Mouse (Mus musculus) megakaryocyte, embryonic 14.5 days (primary cell): ENCODE measurements around the gene Gtf3c2. TPM values are rescaled to one million over a fixed set of nuclear protein-coding genes. Genes with fewer than 3 reads are reported as not detected.

Experiments
- H3K27me3 ChIP-seq: replicated peaks from 2 replicates; pipeline ENCODE3; 2012; ENCODE audit warnings: inconsistent platforms
- H3K36me3 ChIP-seq: replicated peaks from 2 replicates; pipeline ENCODE3; 2012; ENCODE audit warnings: low read length, inconsistent platforms, mixed read lengths
- H3K4me1 ChIP-seq: 2 replicates; pipeline ENCODE4 v1.6.1; 2012; ENCODE audit warnings: inconsistent platforms
- H3K4me3 ChIP-seq: replicated peaks from 2 replicates; pipeline ENCODE3; 2012; ENCODE audit warnings: moderate library complexity, mild to moderate bottlenecking, inconsistent platforms
- H3K9me3 ChIP-seq: 2 replicates; pipeline ENCODE4 v1.6.1; 2012; ENCODE audit warnings: inconsistent platforms
- FLI1 ChIP-seq: IDR thresholded peaks from 2 replicates; pipeline ENCODE4 v1.6.1; 2012; ENCODE audit warnings: low read length, inconsistent platforms, mixed read lengths
- GATA1 ChIP-seq: IDR thresholded peaks from 3 replicates; pipeline ENCODE4 v1.6.1; 2012; ENCODE audit warnings: mixed read lengths, low read length, inconsistent platforms, borderline replicate concordance
- polyA plus RNA-seq: library from polyadenylated mRNA; stranded (reverse); fragments of >175 nt; gene quantifications from 2 replicates; pipeline ENCODE4 v1.2.3, GENCODE M21; 2012; ENCODE audit warnings: low replicate concordance; ENCODE audit not compliant: insufficient read depth

The Gtf3c2 gene
- polyA plus RNA-seq, 1 experiment: 15.0 TPM

GRCm38 (mm10) chr5:31110781-31111180 lies 69.2 kb downstream of the Gtf3c2 start:
- H3K9me3 ChIP-seq: peaks cover 11% of the 10 kb centered on the region; the same call in 1 of the 2 replicates
- H3K27me3 ChIP-seq: peaks cover 43% of the 10 kb centered on the region
- H3K4me1 ChIP-seq: 0 out of 2 replicates have a peak, but pooled peaks cover 3% of the 10 kb centered on the region
- no peak for TF ChIP-seq FLI1
- no peak for TF ChIP-seq GATA1
- H3K4me3 ChIP-seq: no peak overlapping the region
- no peaks in the 10 kb centered on the region for H3K36me3 ChIP-seq

DNA sequence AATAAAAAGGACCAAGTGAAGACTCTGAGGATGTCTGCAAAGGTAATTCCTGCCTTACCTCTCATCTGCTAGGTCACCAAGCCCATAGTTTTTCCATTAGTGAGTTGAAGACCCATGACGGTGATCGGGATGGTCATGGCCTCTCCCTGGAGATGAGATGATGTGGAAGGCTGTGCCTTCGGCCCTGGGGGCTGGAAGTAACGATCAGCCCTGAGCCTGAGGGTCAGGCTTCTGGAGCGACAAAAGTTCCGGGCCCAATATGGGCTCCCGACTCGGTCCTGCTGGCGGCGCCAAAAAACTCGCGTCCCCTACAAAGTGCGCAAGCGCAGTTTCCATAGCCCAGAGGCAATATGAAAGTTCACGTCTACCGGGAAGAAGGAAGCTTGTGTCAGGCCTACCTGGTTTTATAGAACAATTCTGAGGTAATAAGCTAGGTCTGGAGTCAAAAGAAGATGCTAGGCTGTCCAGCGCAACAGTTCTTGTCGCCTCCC lies 71.9 kb downstream of the Gtf3c2 start, which contains the start of gene Slc30a3:
Slc30a3 (minus strand) TSS at position 238 of the 491 bp plus-strand sequence.
- Histone ChIP-seq H3K4me1 (0 out of 2 replicates have a peak, but pooled peaks cover 3% of the 10 kb centered on the region), H3K36me3 (no peaks in the 10 kb centered on the region), H3K4me3 (no peak within 1 kb of the TSS), H3K27me3 (peaks cover 56% of the 10 kb centered on the region), H3K9me3 (0 out of 2 replicates have a peak, but pooled peaks cover 3% of the 10 kb centered on the region)
- no peak for TF ChIP-seq FLI1
- no peak for TF ChIP-seq GATA1

Other genes with a start within 250 kb of the Gtf3c2 start
- gene Cgref1, start 234.6 kb downstream of the Gtf3c2 start, polyA plus RNA-seq: not detected in 2 replicates
- 43.7 and 59.1 TPM in 2 replicates for gene Preb, start 219.8 kb downstream of the Gtf3c2 start, polyA plus RNA-seq
- not detected in 2 replicates for gene Tcf23, start 211.5 kb downstream of the Gtf3c2 start, polyA plus RNA-seq
- gene Atraid, start 131.8 kb downstream of the Gtf3c2 start, polyA plus RNA-seq: 6.5 and 48.6 TPM in 2 replicates
- gene Slc5a6, start 131.2 kb downstream of the Gtf3c2 start, polyA plus RNA-seq: 5.0 and 8.2 TPM in 2 replicates
- 218 and 333 TPM in 2 replicates for gene Cad, start 125.4 kb downstream of the Gtf3c2 start, polyA plus RNA-seq
- not detected in 2 replicates for gene Dnajc5g, start 73.9 kb downstream of the Gtf3c2 start, polyA plus RNA-seq
- gene Slc30a3, start 71.9 kb downstream of the Gtf3c2 start, polyA plus RNA-seq: not detected in 2 replicates
- gene Trim54, start 63.4 kb downstream of the Gtf3c2 start, polyA plus RNA-seq: not detected in 2 replicates
- gene Ucn, start 41.3 kb downstream of the Gtf3c2 start, polyA plus RNA-seq: not detected in 2 replicates
- 9.4 and 46.6 TPM in 2 replicates for gene Mpv17, start 25.9 kb downstream of the Gtf3c2 start, polyA plus RNA-seq
- gene Gm29609, start 233 bp downstream of the Gtf3c2 start, polyA plus RNA-seq: 7.0 and 7.9 TPM in 2 replicates
- gene Snx17, start 13.1 kb upstream of the Gtf3c2 start, polyA plus RNA-seq: 5.4 and 54.1 TPM in 2 replicates
- gene Eif2b4, start 13.3 kb upstream of the Gtf3c2 start, polyA plus RNA-seq: 92.1 and 146 TPM in 2 replicates
- 34.2 and 67.1 TPM in 2 replicates for gene Zfp513, start 22.2 kb upstream of the Gtf3c2 start, polyA plus RNA-seq
- 188 and 232 TPM in 2 replicates for gene Ppm1g, start 40.5 kb upstream of the Gtf3c2 start, polyA plus RNA-seq
- gene Nrbp1, start 60.7 kb upstream of the Gtf3c2 start, polyA plus RNA-seq: 25.6 and 48.2 TPM in 2 replicates
- gene Gm9970, start 61.1 kb upstream of the Gtf3c2 start, polyA plus RNA-seq: not detected in 2 replicates
- 0.48 TPM in 1 of 2 replicates, not detected in the other for gene Krtcap3, start 71.5 kb upstream of the Gtf3c2 start, polyA plus RNA-seq
- 8.8 and 19.3 TPM in 2 replicates for gene Ift172, start 111.0 kb upstream of the Gtf3c2 start, polyA plus RNA-seq
- gene Fndc4, start 115.9 kb upstream of the Gtf3c2 start, polyA plus RNA-seq: not detected in 2 replicates
- gene Gckr, start 117.3 kb upstream of the Gtf3c2 start, polyA plus RNA-seq: not detected in 2 replicates